Mouse (Mus musculus): ENCODE data around the gene Txlna.

Txlna gene

GRCm38 (mm10) chr4:129588865-129589264 is 52.0 kb downstream of the Txlna start:
- DNase-seq (ENCODE audit: low spot score in 2 of 2) = no peak

- DNase-seq (ENCODE audit: low spot score in 2 of 2) = no peak
These were observed 53.9 kb downstream of the Txlna start for GRCm38 (mm10) chr4:129586943-129587342.

- no peak for DNase-seq (ENCODE audit: low spot score in 2 of 2)
These were observed 55.1 kb downstream of the Txlna start for GRCm38 (mm10) chr4:129585773-129586172.

GRCm38 (mm10) chr4:129584884-129585608 is 55.8 kb downstream of the Txlna start:
- DNase-seq (ENCODE audit: low spot score in 2 of 2) = peak; percentile 68 to 82

- no peak for DNase-seq (ENCODE audit: low spot score in 2 of 2)
These were observed 56.5 kb downstream of the Txlna start for GRCm38 (mm10) chr4:129584370-129584769.

GRCm38 (mm10) chr4:129582251-129582650 is 58.6 kb downstream of the Txlna start:
- no peak for DNase-seq (ENCODE audit: low spot score in 2 of 2)

- no peak for DNase-seq (ENCODE audit: low spot score in 2 of 2)
These were observed 60.5 kb downstream of the Txlna start for GRCm38 (mm10) chr4:129580347-129580746.

- DNase-seq (ENCODE audit: low spot score in 2 of 2) = no peak
These were observed 62.4 kb downstream of the Txlna start, which contains the start of gene Fam167b for GRCm38 (mm10) chr4:129578466-129578865. Gene Fam167b (minus strand): TSS chr4:129578549.

- no peak for DNase-seq (ENCODE audit: low spot score in 2 of 2)
These were observed 63.2 kb downstream of the Txlna start for GRCm38 (mm10) chr4:129577688-129578087.

- peak; percentile 33 to 38 for DNase-seq (ENCODE audit: low spot score in 2 of 2)
These were observed 63.9 kb downstream of the Txlna start for GRCm38 (mm10) chr4:129576863-129577491.

Data from frontal cortex, postnatal 14 days (tissue).